Mouse (Mus musculus): ENCODE data around the gene Megf11. TPM values are rescaled to one million over a fixed set of nuclear protein-coding genes. Genes with fewer than 3 reads are reported as not detected.

Megf11 gene
- polyA plus RNA-seq, 1 experiment: 0.94 TPM

DNA sequence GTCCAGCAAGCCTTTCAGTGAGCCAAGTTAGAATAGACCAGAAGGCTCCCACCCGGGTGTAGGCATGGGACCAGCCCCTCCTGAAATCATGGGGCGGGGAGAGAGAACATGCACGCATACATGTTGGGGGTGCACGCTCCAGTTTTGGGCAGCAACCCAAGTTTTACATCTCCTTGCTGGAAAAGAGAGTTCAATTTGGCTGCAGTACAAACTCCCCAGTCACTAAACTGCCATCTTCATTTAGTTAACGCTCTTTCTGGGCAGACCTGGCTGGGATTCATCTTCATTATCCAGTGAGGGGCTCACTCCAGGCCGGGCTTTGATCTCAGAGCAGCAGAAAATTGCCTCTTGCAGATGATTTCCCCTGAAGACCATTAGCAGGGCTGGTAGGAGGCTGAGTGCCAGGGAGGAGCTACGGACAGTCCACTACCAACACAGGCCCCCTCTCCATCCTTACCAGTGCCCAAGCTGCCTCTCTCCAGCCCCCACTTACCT is 218.8 kb downstream of the Megf11 start:
- H3K27me3 ChIP-seq (ENCODE audit: control insufficient read depth, insufficient read depth, low read length, poor library complexity, severe bottlenecking): no peaks in the 10 kb centered on the region

GRCm38 (mm10) chr9:64605077-64605714 is 219.8 kb downstream of the Megf11 start:
- no peak overlapping the region for H3K9ac ChIP-seq (ENCODE audit: low read depth, poor library complexity, severe bottlenecking)
- 0 out of 2 replicates have a peak, but pooled peaks cover 2% of the 10 kb centered on the region for H3K9me3 ChIP-seq (replicated peaks; ENCODE audit: control insufficient read depth, insufficient read depth, low read length, poor library complexity, severe bottlenecking)
- no peaks in the 10 kb centered on the region for H3K36me3 ChIP-seq (ENCODE audit: control insufficient read depth, insufficient read depth, low read length, poor library complexity, severe bottlenecking)
- H3K27ac ChIP-seq (ENCODE audit: insufficient read depth, low read length): no peak overlapping the region
- TF ChIP-seq EP300 (IDR thresholded peaks at IDR 0.05; ENCODE audit: insufficient read depth, low read depth, low read length) (no peak), POLR2A (IDR thresholded peaks at IDR 0.05; ENCODE audit: insufficient read depth, low read length) (no peak), CTCF (IDR thresholded peaks at IDR 0.05; ENCODE audit: low read depth, low read length) (no peak)
- H3K4me3 ChIP-seq (ENCODE audit: low read depth, low read length): no peak overlapping the region
- H3K4me1 ChIP-seq (ENCODE audit: control insufficient read depth, insufficient read depth, low read length): no peaks in the 10 kb centered on the region
- H3K27me3 ChIP-seq (ENCODE audit: control insufficient read depth, insufficient read depth, low read length, poor library complexity, severe bottlenecking): no peaks in the 10 kb centered on the region

More for the DNA sequence above, 218.8 kb downstream of the Megf11 start:
- TF ChIP-seq CTCF (IDR thresholded peaks at IDR 0.05; ENCODE audit: low read depth, low read length): no peak
- no peak for TF ChIP-seq EP300 (IDR thresholded peaks at IDR 0.05; ENCODE audit: insufficient read depth, low read depth, low read length)
- TF ChIP-seq POLR2A (IDR thresholded peaks at IDR 0.05; ENCODE audit: insufficient read depth, low read length): no peak
- H3K9me3 ChIP-seq (replicated peaks; ENCODE audit: control insufficient read depth, insufficient read depth, low read length, poor library complexity, severe bottlenecking): 0 out of 2 replicates have a peak, but pooled peaks cover 2% of the 10 kb centered on the region
- H3K4me1 ChIP-seq (ENCODE audit: control insufficient read depth, insufficient read depth, low read length): no peaks in the 10 kb centered on the region
- H3K4me3 ChIP-seq (ENCODE audit: low read depth, low read length): no peak overlapping the region
- H3K9ac ChIP-seq (ENCODE audit: low read depth, poor library complexity, severe bottlenecking): no peak overlapping the region
- no peak overlapping the region for H3K27ac ChIP-seq (ENCODE audit: insufficient read depth, low read length)
- no peaks in the 10 kb centered on the region for H3K36me3 ChIP-seq (ENCODE audit: control insufficient read depth, insufficient read depth, low read length, poor library complexity, severe bottlenecking)

DNA sequence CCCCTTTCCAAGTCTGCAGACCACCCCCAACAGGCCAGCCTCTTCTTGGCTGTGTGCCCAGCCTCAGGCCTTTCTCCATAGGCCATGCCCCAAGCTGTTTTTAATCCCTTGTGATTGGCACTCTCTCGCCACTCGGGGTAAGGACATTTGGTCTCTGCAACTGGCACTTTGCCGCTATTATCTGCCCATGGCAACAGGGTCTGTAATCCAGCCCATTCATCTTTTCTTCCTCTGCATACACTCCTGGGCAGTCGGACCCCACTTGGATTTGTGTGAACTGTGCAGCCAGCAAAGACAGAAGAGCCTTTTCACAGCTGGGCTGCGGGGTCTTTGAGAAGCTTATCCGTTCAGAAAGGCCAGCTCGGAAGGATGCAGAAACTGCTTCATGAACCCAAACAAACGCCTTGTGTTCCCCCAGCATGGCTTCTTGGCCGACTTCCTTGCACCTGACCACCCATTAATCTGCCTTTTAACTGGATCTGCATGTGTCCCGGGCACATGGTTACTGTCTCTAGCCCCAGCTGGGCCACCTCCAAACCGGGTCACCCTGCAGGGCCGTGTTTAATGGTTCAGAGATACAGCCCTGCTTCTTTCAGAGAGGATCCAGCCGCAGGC is 220.4 kb downstream of the Megf11 start:
- no peak overlapping the region for H3K9ac ChIP-seq (ENCODE audit: low read depth, poor library complexity, severe bottlenecking)
- H3K9me3 ChIP-seq (replicated peaks; ENCODE audit: control insufficient read depth, insufficient read depth, low read length, poor library complexity, severe bottlenecking): 0 out of 2 replicates have a peak, but pooled peaks cover 2% of the 10 kb centered on the region
- H3K36me3 ChIP-seq (ENCODE audit: control insufficient read depth, insufficient read depth, low read length, poor library complexity, severe bottlenecking): no peaks in the 10 kb centered on the region
- H3K4me3 ChIP-seq (ENCODE audit: low read depth, low read length): no peak overlapping the region
- H3K4me1 ChIP-seq (ENCODE audit: control insufficient read depth, insufficient read depth, low read length): no peaks in the 10 kb centered on the region
- TF ChIP-seq POLR2A (IDR thresholded peaks at IDR 0.05; ENCODE audit: insufficient read depth, low read length) (no peak), EP300 (IDR thresholded peaks at IDR 0.05; ENCODE audit: insufficient read depth, low read depth, low read length) (no peak), CTCF (IDR thresholded peaks at IDR 0.05; ENCODE audit: low read depth, low read length) (no peak)
- no peaks in the 10 kb centered on the region for H3K27me3 ChIP-seq (ENCODE audit: control insufficient read depth, insufficient read depth, low read length, poor library complexity, severe bottlenecking)
- no peak overlapping the region for H3K27ac ChIP-seq (ENCODE audit: insufficient read depth, low read length)

- Histone ChIP-seq H3K9me3 (replicated peaks; ENCODE audit: control insufficient read depth, insufficient read depth, low read length, poor library complexity, severe bottlenecking) (no peaks in the 10 kb centered on the region), H3K4me1 (ENCODE audit: control insufficient read depth, insufficient read depth, low read length) (no peaks in the 10 kb centered on the region), H3K4me3 (ENCODE audit: low read depth, low read length) (no peak overlapping the region), H3K36me3 (ENCODE audit: control insufficient read depth, insufficient read depth, low read length, poor library complexity, severe bottlenecking) (no peaks in the 10 kb centered on the region), H3K9ac (ENCODE audit: low read depth, poor library complexity, severe bottlenecking) (no peak overlapping the region), H3K27ac (ENCODE audit: insufficient read depth, low read length) (no peak overlapping the region), H3K27me3 (ENCODE audit: control insufficient read depth, insufficient read depth, low read length, poor library complexity, severe bottlenecking) (no peaks in the 10 kb centered on the region)
- TF ChIP-seq EP300 (IDR thresholded peaks at IDR 0.05; ENCODE audit: insufficient read depth, low read depth, low read length): no peak
- no peak for TF ChIP-seq POLR2A (IDR thresholded peaks at IDR 0.05; ENCODE audit: insufficient read depth, low read length)
- TF ChIP-seq CTCF (IDR thresholded peaks at IDR 0.05; ENCODE audit: low read depth, low read length): no peak
Measured at GRCm38 (mm10) chr9:64607049-64607448, 221.6 kb downstream of the Megf11 start.

DNA sequence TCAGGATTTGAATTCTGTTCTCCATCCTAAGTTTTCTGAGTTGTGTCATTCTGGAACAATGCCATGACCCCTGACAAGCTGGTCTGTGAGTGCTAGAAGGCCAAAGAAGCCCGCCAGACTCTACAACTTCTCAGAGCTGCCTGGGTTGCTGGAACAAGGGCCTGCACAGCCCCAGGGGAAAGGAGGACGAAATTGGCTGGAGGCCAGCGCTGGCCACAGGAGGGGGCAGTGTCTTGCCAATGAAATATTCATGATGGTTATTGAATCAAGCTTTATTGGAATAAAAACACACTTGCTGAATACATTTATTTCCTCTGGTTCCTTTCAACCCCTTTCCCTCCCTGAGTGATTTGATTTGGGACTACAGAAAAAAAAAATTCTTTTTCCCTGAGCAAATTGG is 224.1 kb downstream of the Megf11 start:
- Histone ChIP-seq H3K27me3 (ENCODE audit: control insufficient read depth, insufficient read depth, low read length, poor library complexity, severe bottlenecking) (no peaks in the 10 kb centered on the region), H3K9me3 (replicated peaks; ENCODE audit: control insufficient read depth, insufficient read depth, low read length, poor library complexity, severe bottlenecking) (no peaks in the 10 kb centered on the region)
- TF ChIP-seq POLR2A (IDR thresholded peaks at IDR 0.05; ENCODE audit: insufficient read depth, low read length) (no peak), CTCF (IDR thresholded peaks at IDR 0.05; ENCODE audit: low read depth, low read length) (no peak), EP300 (IDR thresholded peaks at IDR 0.05; ENCODE audit: insufficient read depth, low read depth, low read length) (no peak)

More for the DNA sequence above, 224.1 kb downstream of the Megf11 start:
- Histone ChIP-seq H3K4me3 (ENCODE audit: low read depth, low read length) (no peak overlapping the region), H3K36me3 (ENCODE audit: control insufficient read depth, insufficient read depth, low read length, poor library complexity, severe bottlenecking) (no peaks in the 10 kb centered on the region), H3K27ac (ENCODE audit: insufficient read depth, low read length) (no peak overlapping the region), H3K9ac (ENCODE audit: low read depth, poor library complexity, severe bottlenecking) (no peak overlapping the region), H3K4me1 (ENCODE audit: control insufficient read depth, insufficient read depth, low read length) (no peaks in the 10 kb centered on the region)
